Mouse (Mus musculus) kidney, postnatal 4 days (tissue): Measurements from ENCODE around the gene Ehmt2.
A peak's percentile ranks its signal among the peaks of the same experiment; 100 is the strongest.
"Not testable (repeated sequence)": the region's sequence is repeated elsewhere in the genome, so short reads cannot be mapped to it uniquely, and the experiment has no call there.

ENCODE experiments used
- DNase-seq, 2 experiments: peaks; one replicate each; pipeline ENCODE4 v3.0.0; 2021; ENCODE audit warnings: mixed read lengths in 2 of 2

The Ehmt2 gene

GRCm38 (mm10) chr17:34928841-34929240, 30.6 kb downstream of the Ehmt2 start:
- DNase-seq, result no peak

GRCm38 (mm10) chr17:34931061-34931734, 32.9 kb downstream of the Ehmt2 start, which contains the start of gene Neu1:
TSS of gene Neu1 (plus strand) at chr17:34931253.
- DNase-seq, result peak; percentile 99

GRCm38 (mm10) chr17:34931735-34932098, 33.4 kb downstream of the Ehmt2 start:
- peak in 1 of 2 experiments; percentile 56 for DNase-seq

GRCm38 (mm10) chr17:34932287-34932686, 34.0 kb downstream of the Ehmt2 start:
- no peak for DNase-seq

GRCm38 (mm10) chr17:34934031-34934430, 35.8 kb downstream of the Ehmt2 start:
- peak; percentile 51 to 70 for DNase-seq

- peak in 1 of 2 experiments; percentile 60 for DNase-seq
Observed at GRCm38 (mm10) chr17:34934830-34935229, 36.6 kb downstream of the Ehmt2 start.

- DNase-seq, result no peak
Observed at GRCm38 (mm10) chr17:34937960-34938505, 39.8 kb downstream of the Ehmt2 start.

GRCm38 (mm10) chr17:34941344-34942041, 43.2 kb downstream of the Ehmt2 start:
- peak; percentile 56 to 74 for DNase-seq

GRCm38 (mm10) chr17:34943128-34943815, 45.0 kb downstream of the Ehmt2 start:
- no peak for DNase-seq

- no peak for DNase-seq
Observed at GRCm38 (mm10) chr17:34944362-34944761, 46.1 kb downstream of the Ehmt2 start.

- peak in 1 of 2 experiments; percentile 59 for DNase-seq
Observed at GRCm38 (mm10) chr17:34946486-34947140, 48.3 kb downstream of the Ehmt2 start.

GRCm38 (mm10) chr17:34947606-34948005, 49.3 kb downstream of the Ehmt2 start:
- DNase-seq, result peak; percentile 64 to 75

- not testable (repeated sequence) for DNase-seq
Observed at GRCm38 (mm10) chr17:34948721-34949552, 50.7 kb downstream of the Ehmt2 start.

- no peak for DNase-seq
Observed at GRCm38 (mm10) chr17:34949553-34949969, 51.3 kb downstream of the Ehmt2 start.

GRCm38 (mm10) chr17:34950514-34951455, 52.5 kb downstream of the Ehmt2 start:
- no peak for DNase-seq

GRCm38 (mm10) chr17:34951636-34952377, 53.5 kb downstream of the Ehmt2 start:
- no peak for DNase-seq

GRCm38 (mm10) chr17:34952378-34953040, 54.2 kb downstream of the Ehmt2 start:
- DNase-seq, result peak; percentile 86 to 90

- no peak for DNase-seq
Observed at GRCm38 (mm10) chr17:34953258-34953657, 55.0 kb downstream of the Ehmt2 start.

GRCm38 (mm10) chr17:34953904-34954303, 55.6 kb downstream of the Ehmt2 start:
- DNase-seq, result no peak
